Mouse (Mus musculus) embryonic facial prominence, embryonic 11.5 days (tissue): ENCODE data around the gene Des. TPM values are rescaled to one million over a fixed set of nuclear protein-coding genes. Genes with fewer than 3 reads are reported as not detected.

Experiments
- ATAC-seq: fragments of 200-750 bp; cut with Nextera tagmentation; replicated peaks from 2 replicates; pipeline ENCODE4 v1.8.0; 2017; ENCODE audit warnings: low read depth; ENCODE audit not compliant: insufficient number of reproducible peaks, low FRiP score, low TSS enrichment
- DNase-seq: peaks from one replicate; pipeline ENCODE4 v3.0.0-alpha.2; 2015; ENCODE audit warnings: low spot score
- H3K27ac ChIP-seq: fragments of 300-500 bp; sonication (generic); replicated peaks from 2 replicates; pipeline ENCODE4 v1.5.1; 2014; ENCODE audit warnings: mild to moderate bottlenecking, low read depth, low read length, control low read depth
- H3K27me3 ChIP-seq: fragments of 300-500 bp; sonication (generic); 2 replicates; pipeline ENCODE4 v1.6.1; 2014; ENCODE audit warnings: mild to moderate bottlenecking, low read length, moderate library complexity, mixed read lengths; ENCODE audit not compliant: control insufficient read depth, insufficient read depth
- H3K36me3 ChIP-seq: fragments of 300-500 bp; sonication (generic); replicated peaks from 2 replicates; pipeline ENCODE4 v1.6.1; 2014; ENCODE audit warnings: low read depth, mild to moderate bottlenecking, low read length, moderate library complexity, mixed read lengths; ENCODE audit not compliant: control insufficient read depth, insufficient read depth
- H3K4me1 ChIP-seq: fragments of 300-500 bp; sonication (generic); 2 replicates; pipeline ENCODE4 v1.6.1; 2014; ENCODE audit warnings: low read length, mixed read lengths; ENCODE audit not compliant: control insufficient read depth, insufficient read depth
- H3K4me2 ChIP-seq: fragments of 300-500 bp; sonication (generic); 2 replicates; pipeline ENCODE4 v1.6.1; 2014; ENCODE audit warnings: low read depth, mild to moderate bottlenecking, control low read depth, low read length, moderate library complexity
- H3K4me3 ChIP-seq: fragments of 300-500 bp; sonication (generic); 2 replicates; pipeline ENCODE4 v1.5.1; 2014; ENCODE audit warnings: low read depth, low read length, control low read depth
- H3K9ac ChIP-seq: fragments of 300-500 bp; sonication (generic); replicated peaks from 2 replicates; pipeline ENCODE4 v1.6.1; 2014; ENCODE audit warnings: mild to moderate bottlenecking, control low read depth, low read length
- H3K9me3 ChIP-seq: fragments of 300-500 bp; sonication (generic); replicated peaks from 2 replicates; pipeline ENCODE4 v1.6.1; 2016; ENCODE audit warnings: mild to moderate bottlenecking, low read length, inconsistent platforms, mixed read lengths; ENCODE audit not compliant: control insufficient read depth
- WGBS: fragments of 180-500 bp; shearing (Covaris S2); extraction: QIAGEN DNeasy Blood & Tissue Kit; methylation state at CpG from one replicate; pipeline ENCODE4 v1.1.7; 2014; 5-methylcytosine and 5-hydroxymethylcytosine counted together
- polyA plus RNA-seq: library from polyadenylated mRNA; unstranded; fragments of >200 nt; fragmentation: Nextera tagmentation; extraction: Ambion mirVana; gene quantifications from 2 replicates; pipeline ENCODE4 v1.2.1, GENCODE M21; 2014

Gene Des
- polyA plus RNA-seq, 1 experiment from 2014 or later, result 9.9 TPM

- H3K4me1 ChIP-seq, result peaks cover 8% of the 10 kb centered on the region
- no peak overlapping the region for H3K27ac ChIP-seq
- H3K9ac ChIP-seq, result no peak overlapping the region
- H3K9me3 ChIP-seq, result no peaks in the 10 kb centered on the region
- no peak overlapping the region for H3K4me3 ChIP-seq
- H3K36me3 ChIP-seq, result no peaks in the 10 kb centered on the region
- H3K4me2 ChIP-seq, result no peak overlapping the region
- WGBS, result 50% methylated on average over 13 of the region's 13 CpGs
- peak; percentile 54 for DNase-seq
- ATAC-seq, result no peak
- H3K27me3 ChIP-seq, result peaks cover 2% of the 10 kb centered on the region; the same call in 1 of the 2 replicates
These were observed 11.4 kb downstream of the Des start for GRCm38 (mm10) chr1:75371317-75372095.

- ATAC-seq, result no peak
- H3K27ac ChIP-seq, result no peak overlapping the region
- H3K4me2 ChIP-seq, result no peak overlapping the region
- H3K4me1 ChIP-seq, result peaks cover 8% of the 10 kb centered on the region
- H3K9me3 ChIP-seq, result no peaks in the 10 kb centered on the region
- H3K4me3 ChIP-seq, result no peak overlapping the region
- no peaks in the 10 kb centered on the region for H3K36me3 ChIP-seq
- H3K27me3 ChIP-seq, result peaks cover 2% of the 10 kb centered on the region; the same call in 1 of the 2 replicates
- WGBS, result 76% methylated on average over 3 of the region's 3 CpGs
- no peak overlapping the region for H3K9ac ChIP-seq
- no peak for DNase-seq
These were observed 12.3 kb downstream of the Des start for GRCm38 (mm10) chr1:75372450-75372849.

- no peak overlapping the region for H3K27ac ChIP-seq
- H3K9me3 ChIP-seq, result no peaks in the 10 kb centered on the region
- peaks cover 2% of the 10 kb centered on the region; the same call in 1 of the 2 replicates for H3K27me3 ChIP-seq
- no peak overlapping the region for H3K9ac ChIP-seq
- whole genome bisulfite sequencing, result 67% methylated on average over 3 of the region's 3 CpGs
- H3K4me2 ChIP-seq, result no peak overlapping the region
- peaks cover 8% of the 10 kb centered on the region for H3K4me1 ChIP-seq
- ATAC-seq, result no peak
- DNase-seq, result no peak
- no peak overlapping the region for H3K4me3 ChIP-seq
- H3K36me3 ChIP-seq, result no peaks in the 10 kb centered on the region
These were observed 13.1 kb downstream of the Des start for GRCm38 (mm10) chr1:75373276-75373675.

- Histone ChIP-seq H3K27ac (no peak within 1 kb of the TSS), H3K36me3 (no peaks in the 10 kb centered on the region), H3K9ac (peak within 1 kb of the TSS; percentile 58), H3K4me1 (peaks cover 8% of the 10 kb centered on the region), H3K9me3 (no peaks in the 10 kb centered on the region), H3K4me3 (peak within 1 kb of the TSS; percentile 23), H3K4me2 (peak within 1 kb of the TSS; percentile 54), H3K27me3 (peaks cover 2% of the 10 kb centered on the region; the same call in 1 of the 2 replicates)
- DNase-seq, result peak; percentile 49
- ATAC-seq, result peak; percentile 47
- 5% methylated on average over 57 of the region's 57 CpGs for whole genome bisulfite sequencing
These were observed 15.1 kb downstream of the Des start, which contains the start of gene Speg for GRCm38 (mm10) chr1:75374950-75375936. Gene Speg, plus strand, starts transcription at chr1:75375297.

- Histone ChIP-seq H3K4me2 (no peak overlapping the region), H3K27ac (no peak overlapping the region), H3K9ac (no peak overlapping the region), H3K27me3 (peaks cover 2% of the 10 kb centered on the region; the same call in 1 of the 2 replicates), H3K36me3 (no peaks in the 10 kb centered on the region), H3K4me1 (peaks cover 8% of the 10 kb centered on the region), H3K4me3 (no peak overlapping the region), H3K9me3 (no peaks in the 10 kb centered on the region)
- ATAC-seq, result no peak
- WGBS, result 69% methylated on average over 2 of the region's 2 CpGs
- no peak for DNase-seq
These were observed 19.1 kb downstream of the Des start for GRCm38 (mm10) chr1:75379196-75379595.

GRCm38 (mm10) chr1:75379931-75380330 is 19.8 kb downstream of the Des start:
- DNase-seq (no peak), ATAC-seq (no peak)
- no peak overlapping the region for H3K4me3 ChIP-seq
- H3K4me2 ChIP-seq, result no peak overlapping the region
- no peak overlapping the region for H3K9ac ChIP-seq
- peaks cover 2% of the 10 kb centered on the region; the same call in 1 of the 2 replicates for H3K27me3 ChIP-seq
- WGBS, result 52% methylated on average over 8 of the region's 8 CpGs
- peaks cover 9% of the 10 kb centered on the region for H3K4me1 ChIP-seq
- no peaks in the 10 kb centered on the region for H3K9me3 ChIP-seq
- no peaks in the 10 kb centered on the region for H3K36me3 ChIP-seq
- H3K27ac ChIP-seq, result no peak overlapping the region

- DNase-seq (no peak), ATAC-seq (no peak)
- H3K4me1 ChIP-seq, result peaks cover 5% of the 10 kb centered on the region
- 35% methylated on average over 2 of the region's 2 CpGs for WGBS
- no peak overlapping the region for H3K4me2 ChIP-seq
- no peak overlapping the region for H3K27ac ChIP-seq
- no peak overlapping the region for H3K9ac ChIP-seq
- H3K36me3 ChIP-seq, result no peaks in the 10 kb centered on the region
- H3K27me3 ChIP-seq, result no peaks in the 10 kb centered on the region; the same call in 1 of the 2 replicates
- no peaks in the 10 kb centered on the region for H3K9me3 ChIP-seq
- H3K4me3 ChIP-seq, result no peak overlapping the region
These were observed 20.8 kb downstream of the Des start for GRCm38 (mm10) chr1:75380951-75381350.
